Mouse (Mus musculus): ENCODE measurements around the gene Pcbd2.

Gene Pcbd2

DNA sequence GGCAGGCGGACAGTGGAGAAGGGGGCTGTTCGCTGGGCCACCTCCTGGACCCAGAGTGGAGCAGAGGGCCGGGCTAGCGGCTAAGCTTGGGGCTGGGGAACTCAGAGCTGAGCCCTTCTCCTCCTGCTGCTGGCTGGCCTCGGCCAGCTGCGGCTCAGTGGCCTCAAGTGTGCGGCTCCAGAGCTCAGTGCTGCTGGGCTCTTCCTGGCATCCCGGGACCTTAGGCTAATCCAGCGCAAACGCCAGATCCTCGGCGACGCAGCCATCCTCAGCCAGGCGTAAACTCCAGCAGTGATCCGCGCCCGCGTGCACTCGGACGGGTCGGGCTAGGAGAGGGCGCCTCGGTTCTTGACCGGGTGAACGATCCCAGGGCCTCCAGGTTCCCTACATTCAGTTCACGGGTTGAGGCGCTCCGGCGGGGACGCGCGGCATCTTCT, 98.1 kb downstream of the Pcbd2 start:
- in situ Hi-C loops (cut with MboI, MseI) = no loop called here

DNA sequence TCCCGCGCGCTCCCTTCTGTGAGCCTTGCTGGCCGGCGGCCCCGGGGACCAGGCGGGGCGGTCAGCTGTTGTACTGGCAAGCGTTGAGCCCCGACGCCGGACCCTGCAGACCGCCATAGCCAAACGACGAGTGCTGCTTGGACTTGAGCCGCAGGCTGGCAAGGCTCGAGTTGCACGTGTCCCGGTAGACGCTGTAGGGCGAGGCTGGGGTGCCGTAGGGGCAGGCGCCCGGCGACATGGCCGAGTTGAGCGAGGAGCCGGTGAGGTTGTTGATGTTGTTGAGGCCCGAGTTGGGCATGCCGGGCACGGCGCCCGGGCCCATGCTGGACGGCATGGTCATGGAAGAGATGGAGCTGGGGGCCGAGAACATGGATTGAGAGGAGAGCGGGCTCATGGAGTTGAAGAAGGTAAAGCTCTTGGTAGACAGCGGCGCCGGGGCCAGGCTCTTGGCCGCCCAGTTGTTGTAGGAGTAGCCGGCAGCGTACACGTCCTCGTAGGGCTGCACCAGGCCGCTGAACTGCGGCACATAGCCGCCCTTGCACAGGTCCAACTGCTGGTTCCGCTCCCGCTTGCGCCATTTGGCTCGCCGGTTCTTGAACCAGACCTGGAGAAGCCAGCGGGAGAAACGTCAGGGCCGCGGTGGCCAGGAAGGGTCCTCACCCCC, 99.0 kb downstream of the Pcbd2 start:
- in situ Hi-C loops (cut with MboI, MseI) = no loop called here

All from T-helper 2 cell (primary cell).